Mouse (Mus musculus) MEL (cell line): ENCODE data around the gene Samd5. TPM values are rescaled to one million over a fixed set of nuclear protein-coding genes. Genes with fewer than 3 reads are reported as not detected.

Source experiments
- DNase-seq: peaks from one replicate; pipeline ENCODE4 v3.0.0; 2011; ENCODE audit warnings: low read depth, low spot score
- H3K27ac ChIP-seq: 2 replicates; pipeline ENCODE4 v1.5.1; 2012; ENCODE audit warnings: low read depth, mild to moderate bottlenecking, control low read depth, low read length, moderate library complexity; ENCODE audit not compliant: control insufficient read depth
- H3K27me3 ChIP-seq, 2 experiments: fragments of 150-350 bp in 1 of 2; sonication (generic) in 1 of 2; 2 replicates each; pipeline ENCODE4 v1.6.1; 2012; ENCODE audit warnings: low read length in 2 of 2, mild to moderate bottlenecking in 2 of 2, improper control_type of control experiment in 1 of 2, moderate library complexity in 1 of 2; ENCODE audit not compliant: insufficient read depth in 2 of 2, control insufficient read depth in 1 of 2
- H3K36me3 ChIP-seq, 2 experiments: 2 replicates each; pipeline ENCODE4 v1.6.1; 2012 to 2014; ENCODE audit warnings: low read length in 2 of 2, improper control_type of control experiment in 1 of 2, inconsistent platforms in 1 of 2, mild to moderate bottlenecking in 1 of 2; ENCODE audit not compliant: insufficient read depth in 2 of 2, control insufficient read depth in 1 of 2
- H3K4me1 ChIP-seq, 2 experiments: fragments of 150-350 bp in 1 of 2; sonication (generic) in 1 of 2; 2 replicates each; pipeline ENCODE4 v1.6.1; 2012; ENCODE audit warnings: low read length in 2 of 2, improper control_type of control experiment in 1 of 2, mild to moderate bottlenecking in 1 of 2; ENCODE audit not compliant: insufficient read depth in 2 of 2, control insufficient read depth in 1 of 2
- H3K4me3 ChIP-seq, 2 experiments: fragments of 150-350 bp in 1 of 2; sonication (generic) in 1 of 2; 2 replicates each; pipeline ENCODE4 v1.5.1; 2012; ENCODE audit warnings: low read depth in 2 of 2, low read length in 2 of 2, mild to moderate bottlenecking in 2 of 2, moderate library complexity in 2 of 2, control low read depth in 1 of 2, improper control_type of control experiment in 1 of 2; ENCODE audit not compliant: control insufficient read depth in 1 of 2, insufficient read depth in 1 of 2
- H3K79me2 ChIP-seq: 2 replicates; pipeline ENCODE4 v1.6.1; 2012; ENCODE audit warnings: mild to moderate bottlenecking, low read length, moderate library complexity; ENCODE audit not compliant: control insufficient read depth, poor library complexity, insufficient read depth
- H3K9ac ChIP-seq: 2 replicates; pipeline ENCODE4 v1.6.1; 2012; ENCODE audit warnings: low read depth, mild to moderate bottlenecking, control low read depth, low read length, moderate library complexity; ENCODE audit not compliant: control insufficient read depth, poor library complexity, severe bottlenecking
- H3K9me3 ChIP-seq: fragments of 150-350 bp; sonication (generic); replicated peaks from 2 replicates; pipeline ENCODE4 v1.6.1; 2012; ENCODE audit warnings: mild to moderate bottlenecking, low read length, improper control_type of control experiment, moderate library complexity; ENCODE audit not compliant: insufficient read depth
- BHLHE40 ChIP-seq: IDR thresholded peaks from 2 replicates; pipeline ENCODE4 v1.6.1; 2012; ENCODE audit warnings: low read depth, mild to moderate bottlenecking, inconsistent platforms, low read length, improper control_type of control experiment, borderline replicate concordance
- CHD1 ChIP-seq: IDR thresholded peaks from 2 replicates; pipeline ENCODE4 v1.6.1; 2012; ENCODE audit warnings: low read depth, mild to moderate bottlenecking, inconsistent platforms, low read length, improper control_type of control experiment
- CHD2 ChIP-seq: IDR thresholded peaks from 2 replicates; pipeline ENCODE4 v1.6.1; 2011; ENCODE audit warnings: low read length, improper control_type of control experiment
- CTCF ChIP-seq, 3 experiments: IDR thresholded peaks in 2 of 3; conservative IDR thresholded peaks in 1 of 3; 2 replicates each; pipeline ENCODE4 v1.5.1; 2011 to 2012; ENCODE audit warnings: low read length in 3 of 3, low read depth in 2 of 3, mild to moderate bottlenecking in 2 of 3, improper control_type of control experiment in 1 of 3, inconsistent platforms in 1 of 3, mixed read lengths in 1 of 3, moderate library complexity in 1 of 3; ENCODE audit not compliant: control insufficient read depth in 1 of 3, insufficient read depth in 1 of 3, poor library complexity in 1 of 3, severe bottlenecking in 1 of 3
- E2F4 ChIP-seq: IDR thresholded peaks from 2 replicates; pipeline ENCODE4 v1.6.1; 2011; ENCODE audit warnings: low read depth, low read length, improper control_type of control experiment, borderline replicate concordance
- ELF1 ChIP-seq: IDR thresholded peaks from 2 replicates; pipeline ENCODE4 v1.6.1; 2014; ENCODE audit warnings: low read depth, mild to moderate bottlenecking, inconsistent platforms, low read length, improper control_type of control experiment, moderate library complexity
- GATA1 ChIP-seq: IDR thresholded peaks from 2 replicates; pipeline ENCODE4 v1.6.1; 2011; ENCODE audit warnings: low read depth, low read length, improper control_type of control experiment
- HCFC1 ChIP-seq: IDR thresholded peaks from 2 replicates; pipeline ENCODE4 v1.6.1; 2012; ENCODE audit warnings: low read depth, mild to moderate bottlenecking, inconsistent platforms, low read length, improper control_type of control experiment, moderate library complexity
- JUND ChIP-seq: IDR thresholded peaks from 2 replicates; pipeline ENCODE4 v1.6.1; 2011; ENCODE audit warnings: low read depth, mild to moderate bottlenecking, improper control_type of control experiment, low read length
- MAX ChIP-seq: IDR thresholded peaks from 2 replicates; pipeline ENCODE4 v1.6.1; 2011; ENCODE audit warnings: low read length, improper control_type of control experiment
- MEF2A ChIP-seq: IDR thresholded peaks from 2 replicates; pipeline ENCODE4 v1.6.1; 2014; ENCODE audit warnings: low read depth, mild to moderate bottlenecking, inconsistent platforms, low read length, improper control_type of control experiment; ENCODE audit not compliant: poor library complexity, insufficient replicate concordance, severe bottlenecking; ENCODE audit errors: extremely low read depth
- MXI1 ChIP-seq: IDR thresholded peaks from 2 replicates; pipeline ENCODE4 v1.6.1; 2011; ENCODE audit warnings: mild to moderate bottlenecking, low read depth, low read length, improper control_type of control experiment
- MYB ChIP-seq: IDR thresholded peaks from 2 replicates; pipeline ENCODE4 v1.6.1; 2011; ENCODE audit warnings: mild to moderate bottlenecking, low read depth, low read length, improper control_type of control experiment
- MYC ChIP-seq: IDR thresholded peaks from 2 replicates; pipeline ENCODE4 v1.6.1; 2011; ENCODE audit warnings: low read depth, mild to moderate bottlenecking, low read length, improper control_type of control experiment, moderate library complexity
- NELFE ChIP-seq: IDR thresholded peaks from 2 replicates; pipeline ENCODE4 v1.6.1; 2011; ENCODE audit warnings: low read depth, low read length, improper control_type of control experiment
- POLR2A ChIP-seq, 2 experiments: IDR thresholded peaks; 2 replicates each; pipeline ENCODE4 v1.6.1; 2011 to 2012; ENCODE audit warnings: low read length in 2 of 2, mild to moderate bottlenecking in 2 of 2, control low read depth in 1 of 2, improper control_type of control experiment in 1 of 2, low read depth in 1 of 2, moderate library complexity in 1 of 2; ENCODE audit not compliant: control insufficient read depth in 1 of 2, insufficient read depth in 1 of 2, poor library complexity in 1 of 2
- POLR2AphosphoS5 ChIP-seq: IDR thresholded peaks from 2 replicates; pipeline ENCODE4 v1.6.1; 2012; ENCODE audit warnings: low read depth, borderline replicate concordance, mild to moderate bottlenecking, inconsistent platforms, low read length, moderate library complexity, mixed read lengths
- RAD21 ChIP-seq: IDR thresholded peaks from 2 replicates; pipeline ENCODE4 v1.6.1; 2011; ENCODE audit warnings: mild to moderate bottlenecking, low read depth, low read length, improper control_type of control experiment
- RCOR1 ChIP-seq: IDR thresholded peaks from 2 replicates; pipeline ENCODE4 v1.6.1; 2012; ENCODE audit warnings: low read depth, mild to moderate bottlenecking, inconsistent platforms, low read length, improper control_type of control experiment
- SMC3 ChIP-seq: IDR thresholded peaks from 2 replicates; pipeline ENCODE4 v1.6.1; 2011; ENCODE audit warnings: low read depth, low read length, improper control_type of control experiment
- TAL1 ChIP-seq: IDR thresholded peaks from 2 replicates; pipeline ENCODE4 v1.6.1; 2012; ENCODE audit warnings: mild to moderate bottlenecking, inconsistent platforms, low read length, moderate library complexity, mixed read lengths
- TCF12 ChIP-seq: IDR thresholded peaks from 2 replicates; pipeline ENCODE4 v1.6.1; 2014; ENCODE audit warnings: low read depth, mild to moderate bottlenecking, inconsistent platforms, low read length, improper control_type of control experiment, moderate library complexity
- UBTF ChIP-seq: IDR thresholded peaks from 2 replicates; pipeline ENCODE4 v1.6.1; 2012; ENCODE audit warnings: low read depth, mild to moderate bottlenecking, inconsistent platforms, low read length, improper control_type of control experiment, moderate library complexity, borderline replicate concordance; ENCODE audit not compliant: insufficient read depth
- USF1 ChIP-seq: IDR thresholded peaks from 2 replicates; pipeline ENCODE4 v1.6.1; 2014; ENCODE audit warnings: low read depth, mild to moderate bottlenecking, inconsistent platforms, low read length, improper control_type of control experiment, moderate library complexity
- polyA plus RNA-seq, 2 experiments: library from polyadenylated mRNA; stranded (reverse) in 1 of 2; unstranded in 1 of 2; fragments of >175 nt in 1 of 2; fragments of >200 nt in 1 of 2; gene quantifications; 2 replicates each; pipeline versions ENCODE4 v1.2.1 to v1.2.4; 2012; ENCODE audit warnings: low replicate concordance in 2 of 2, low read depth in 1 of 2; ENCODE audit not compliant: insufficient read length in 2 of 2, insufficient read depth in 1 of 2, missing spikeins in 1 of 2
- total RNA-seq: library from RNA; depleted of rRNA; stranded (reverse); fragments of 300-350 nt; gene quantifications from 2 replicates; pipeline ENCODE4 v1.2.3, GENCODE M21; 2012; rRNA removed

Gene Samd5
- not detected in 2 replicates for total RNA-seq
- polyA plus RNA-seq, result under 1 TPM in 1 of 2 experiments, not detected in 1; 0.01 TPM

DNA sequence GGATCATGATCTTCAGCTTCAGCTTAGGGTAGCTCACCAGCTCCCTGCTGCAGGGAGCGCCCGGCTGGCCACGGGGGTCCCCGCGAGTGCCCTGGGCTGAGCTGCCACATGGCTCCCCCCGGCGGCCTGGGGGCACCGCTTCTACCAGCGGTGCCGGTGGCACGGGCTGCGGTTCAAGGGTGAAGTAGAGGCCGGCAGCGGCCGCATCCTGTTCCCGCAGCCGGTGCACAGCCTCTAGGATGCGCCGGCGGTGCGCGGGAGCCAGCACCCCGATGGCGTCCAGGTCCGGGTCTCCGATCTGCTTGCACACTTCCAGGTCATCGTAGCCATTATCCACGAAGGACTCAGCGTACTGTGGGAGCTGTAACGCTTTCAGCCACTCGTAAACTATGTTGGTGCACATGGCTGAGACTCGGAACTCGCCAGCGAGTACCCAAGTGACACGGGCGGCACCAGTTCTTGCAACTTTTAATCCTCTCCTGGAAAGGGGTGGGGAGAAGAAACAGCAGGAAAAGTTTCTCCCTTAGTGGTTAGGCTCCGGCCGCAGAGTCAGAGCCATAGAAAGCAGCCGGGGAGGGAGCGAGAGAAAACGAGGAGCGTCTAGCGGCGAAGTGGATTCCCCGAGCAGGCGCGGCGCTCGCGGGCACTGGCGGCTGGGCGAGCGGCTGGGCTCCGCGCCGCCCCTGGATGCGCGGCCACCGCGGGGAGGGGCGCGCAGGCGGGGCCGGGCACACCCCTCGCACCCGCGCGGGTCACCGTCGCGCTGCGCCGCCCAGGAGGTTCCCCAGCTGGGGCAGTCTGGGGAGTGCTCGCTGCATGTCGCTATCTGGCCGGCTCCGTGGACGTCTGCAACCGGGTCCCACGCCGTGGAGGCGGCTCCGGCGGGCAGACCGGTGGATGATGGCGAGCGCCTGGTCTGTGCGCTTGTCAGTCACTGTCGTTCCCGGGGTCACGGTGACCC, at the start of gene Samd5:
TSS of gene Samd5 (minus strand) at position 648 of the 961 bp plus-strand sequence.
- Histone ChIP-seq H3K4me1 (no peaks in the 10 kb centered on the region), H3K9me3 (no peaks in the 10 kb centered on the region), H3K36me3 (no peaks in the 10 kb centered on the region), H3K79me2 (no peaks in the 10 kb centered on the region), H3K27me3 (no peaks in the 10 kb centered on the region), H3K9ac (no peak within 1 kb of the TSS), H3K27ac (no peak within 1 kb of the TSS), H3K4me3 (no peak within 1 kb of the TSS)
- TF ChIP-seq POLR2AphosphoS5 (no peak), RAD21 (no peak), MYB (no peak), MXI1 (no peak), MEF2A (no peak), MYC (no peak), MAX (no peak), JUND (no peak), ELF1 (no peak)
- no peak for DNase-seq

DNA sequence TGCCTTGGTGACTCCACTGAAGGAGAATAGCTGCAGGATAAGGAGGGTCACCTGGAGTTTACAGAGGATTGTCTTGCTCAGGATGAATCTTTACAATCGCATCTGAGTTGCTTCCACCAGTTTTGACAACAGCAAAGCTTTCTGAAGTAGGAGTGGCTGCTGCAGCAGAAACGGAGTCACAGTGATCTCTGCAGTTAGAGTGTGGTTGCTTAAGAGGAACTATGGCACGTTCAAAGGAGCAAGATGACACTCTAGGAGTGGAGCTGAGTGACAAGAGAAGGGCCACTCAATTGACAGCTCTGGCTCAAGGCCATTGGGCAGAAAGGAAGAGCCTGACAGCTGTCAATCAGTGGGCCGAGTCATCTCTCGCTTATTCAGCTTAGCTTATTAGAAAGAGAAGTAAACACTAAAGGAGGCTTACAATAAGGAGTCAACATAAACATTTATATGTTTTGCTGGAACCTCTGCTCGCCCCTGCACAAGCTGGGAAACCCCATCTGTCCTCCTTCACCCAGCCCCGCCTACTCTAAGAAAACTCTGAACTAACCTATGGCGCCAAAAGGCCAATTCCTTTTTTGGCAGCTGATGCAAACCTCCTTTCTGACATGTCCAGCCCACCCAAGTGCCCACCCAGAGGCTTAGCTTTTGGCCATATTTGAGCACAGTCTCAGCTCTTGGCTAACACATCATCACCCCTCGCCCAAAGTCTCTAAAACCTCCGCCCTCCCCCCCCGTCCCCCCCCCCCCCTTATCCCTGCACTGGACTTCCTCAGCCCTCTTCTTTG, 47.7 kb upstream of the Samd5 start:
- Histone ChIP-seq H3K36me3 (no peaks in the 10 kb centered on the region), H3K27ac (no peak overlapping the region), H3K4me1 (no peaks in the 10 kb centered on the region), H3K9me3 (no peaks in the 10 kb centered on the region), H3K9ac (no peak overlapping the region), H3K27me3 (no peaks in the 10 kb centered on the region), H3K4me3 (no peak overlapping the region), H3K79me2 (no peaks in the 10 kb centered on the region)
- DNase-seq, result no peak
- TF ChIP-seq BHLHE40 (no peak), HCFC1 (no peak), UBTF (no peak), SMC3 (no peak), MYB (no peak), JUND (no peak), TCF12 (no peak), USF1 (no peak), POLR2A (IDR thresholded peaks at IDR 0.05; ENCODE audit: control insufficient read depth in 1 of 2, insufficient read depth in 1 of 2, low read depth in 1 of 2, low read length in 2 of 2, poor library complexity in 1 of 2) (no peak), RCOR1 (no peak), CHD2 (no peak), NELFE (no peak), TAL1 (no peak), CHD1 (no peak), GATA1 (no peak), E2F4 (no peak), CTCF (IDR thresholded peaks at IDR 0.05 in 2 of 3, conservative IDR thresholded peaks at IDR 0.05 in 1 of 3; ENCODE audit: control insufficient read depth in 1 of 3, insufficient read depth in 1 of 3, low read depth in 2 of 3, low read length in 3 of 3, poor library complexity in 1 of 3, severe bottlenecking in 1 of 3) (no peak)
